Mouse (Mus musculus) testis, postnatal 10 days (tissue): ENCODE data around the gene Sec22a.

Source experiments
- DNase-seq: peaks from one replicate; pipeline ENCODE4 v3.0.0; 2021; ENCODE audit warnings: low spot score

Sec22a gene

GRCm38 (mm10) chr16:35310551-35311110 lies 53.1 kb downstream of the Sec22a start:
- no peak for DNase-seq

GRCm38 (mm10) chr16:35309634-35310033 lies 54.1 kb downstream of the Sec22a start:
- no peak for DNase-seq

- DNase-seq = peak; percentile 26
These were observed 55.1 kb downstream of the Sec22a start for GRCm38 (mm10) chr16:35308486-35309143.

DNA sequence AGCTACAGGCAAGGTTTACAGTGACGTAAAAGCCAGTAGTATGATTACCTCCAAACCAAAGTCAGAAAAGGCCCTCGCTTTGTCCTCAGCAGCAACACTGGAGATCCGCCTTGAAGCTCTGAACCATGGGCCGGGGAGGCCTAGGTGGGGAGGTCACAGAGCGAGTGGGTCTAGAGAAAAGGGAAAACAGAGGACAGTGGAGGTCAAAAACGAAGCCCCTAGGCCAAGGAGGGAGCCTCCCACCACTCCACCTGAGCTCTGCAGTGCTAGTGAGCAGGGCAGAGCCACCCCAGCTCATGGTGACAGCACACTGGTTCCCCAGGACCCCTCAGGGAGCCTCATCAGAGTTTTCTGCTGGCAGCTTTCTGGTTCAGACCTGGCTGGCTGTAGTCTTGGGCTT lies 55.7 kb downstream of the Sec22a start:
- DNase-seq = peak; percentile 33

DNA sequence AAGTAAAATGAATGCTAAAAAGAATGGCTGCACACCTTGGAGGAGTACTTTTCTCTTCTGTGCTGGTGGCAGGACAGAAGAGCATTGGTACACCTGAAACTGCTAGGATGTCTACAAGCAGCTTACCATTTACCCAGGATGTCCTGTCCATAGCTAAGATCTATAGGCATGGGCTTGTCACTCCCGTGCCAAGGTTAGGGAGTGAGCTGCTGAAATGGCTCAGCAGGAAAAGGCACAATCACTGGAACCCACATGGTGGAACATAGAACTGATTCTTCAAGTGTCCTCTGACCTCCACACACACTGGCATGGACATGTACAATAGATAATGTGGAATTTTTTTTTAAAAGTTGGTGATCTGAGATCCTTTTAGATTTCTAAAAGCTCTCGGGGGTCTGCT lies 56.4 kb downstream of the Sec22a start:
- DNase-seq = peak; percentile 14

GRCm38 (mm10) chr16:35306631-35307030 lies 57.1 kb downstream of the Sec22a start:
- peak; percentile 11 for DNase-seq

DNA sequence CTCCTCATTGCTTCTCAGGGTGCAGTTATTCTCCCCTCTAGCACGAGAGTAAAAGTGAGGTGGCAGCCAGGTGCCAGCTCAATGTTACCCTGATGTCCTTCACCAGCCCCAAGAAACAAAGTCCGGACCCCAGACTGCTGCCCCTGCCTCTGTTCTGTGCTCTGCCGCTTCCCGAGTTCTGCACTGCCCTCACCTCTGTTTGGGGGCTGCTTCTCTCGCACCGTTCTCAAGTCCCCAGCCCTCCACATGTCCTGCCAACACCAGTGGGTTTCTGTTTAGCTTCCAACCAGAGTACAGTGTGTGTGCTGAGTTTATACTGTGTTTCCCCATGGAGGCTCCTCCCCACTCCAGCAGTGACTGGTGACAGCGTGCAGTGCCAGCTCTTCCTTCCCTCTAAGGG lies 58.5 kb downstream of the Sec22a start:
- peak; percentile 32 for DNase-seq

DNA sequence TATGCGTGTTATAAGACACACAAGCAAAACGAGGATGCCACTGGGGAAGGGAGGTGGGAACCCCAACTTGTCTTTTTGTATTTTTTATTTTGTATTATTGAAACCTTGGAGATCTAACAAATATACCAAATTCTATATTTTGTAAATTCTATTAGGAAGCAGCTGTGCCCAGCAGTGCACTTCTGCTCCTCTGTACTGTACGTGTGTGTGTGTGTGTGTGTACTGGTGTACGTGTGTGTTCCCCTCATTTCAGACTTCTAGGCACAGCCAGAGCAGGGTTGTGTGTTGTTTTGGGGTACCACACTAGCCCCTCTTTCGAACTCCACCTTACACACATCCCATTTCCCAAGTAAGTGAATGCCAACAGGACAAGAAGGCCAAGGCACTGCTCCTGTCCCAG lies 59.3 kb downstream of the Sec22a start:
- DNase-seq = no peak

- DNase-seq = peak; percentile 37
These were observed 60.0 kb downstream of the Sec22a start for GRCm38 (mm10) chr16:35303721-35304120.

GRCm38 (mm10) chr16:35302441-35303280 lies 61.1 kb downstream of the Sec22a start:
- peak; percentile 68 for DNase-seq

- DNase-seq = no peak
These were observed 63.6 kb downstream of the Sec22a start for GRCm38 (mm10) chr16:35300156-35300555.

DNA sequence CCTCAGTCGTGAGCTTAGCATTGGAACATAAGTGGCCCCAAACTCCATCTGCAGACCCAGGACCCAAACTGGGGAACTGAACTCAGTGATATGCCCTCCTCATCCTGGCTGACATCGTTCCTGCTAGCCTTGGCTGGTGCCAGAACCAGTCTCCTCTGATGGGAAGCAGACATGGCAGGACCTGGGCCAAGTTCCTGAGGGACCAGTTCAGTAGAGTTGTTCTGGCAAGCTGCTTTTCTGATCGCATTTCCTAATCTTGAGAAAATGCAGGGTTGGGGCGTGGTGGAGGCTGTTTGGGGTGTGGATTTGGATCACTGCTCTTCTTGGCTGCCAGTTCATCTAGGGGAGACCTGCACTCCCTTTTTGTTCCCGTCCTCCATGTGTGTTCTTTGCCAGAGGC lies 65.9 kb downstream of the Sec22a start:
- no peak for DNase-seq

DNA sequence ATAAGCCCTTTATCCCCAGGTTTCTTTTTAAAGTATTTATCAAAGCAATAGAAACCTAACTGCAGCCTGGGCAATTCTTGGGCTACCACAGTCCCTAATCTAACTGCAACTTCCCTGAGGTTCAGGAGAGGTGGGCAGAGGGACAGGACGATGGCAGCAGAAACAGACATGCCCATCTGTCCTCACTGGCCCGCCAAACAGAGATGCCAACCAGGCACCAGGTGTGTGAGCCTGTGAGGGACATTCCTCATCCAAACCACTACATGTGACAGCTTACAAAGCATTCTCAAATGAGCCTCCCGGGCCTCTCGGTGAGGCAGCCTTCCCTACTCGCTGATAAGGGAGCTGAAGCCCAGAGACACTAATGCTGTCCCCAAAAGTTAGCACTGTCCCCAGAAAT lies 76.5 kb downstream of the Sec22a start:
- DNase-seq = no peak

GRCm38 (mm10) chr16:35285821-35286220 lies 77.9 kb downstream of the Sec22a start:
- no peak for DNase-seq

DNA sequence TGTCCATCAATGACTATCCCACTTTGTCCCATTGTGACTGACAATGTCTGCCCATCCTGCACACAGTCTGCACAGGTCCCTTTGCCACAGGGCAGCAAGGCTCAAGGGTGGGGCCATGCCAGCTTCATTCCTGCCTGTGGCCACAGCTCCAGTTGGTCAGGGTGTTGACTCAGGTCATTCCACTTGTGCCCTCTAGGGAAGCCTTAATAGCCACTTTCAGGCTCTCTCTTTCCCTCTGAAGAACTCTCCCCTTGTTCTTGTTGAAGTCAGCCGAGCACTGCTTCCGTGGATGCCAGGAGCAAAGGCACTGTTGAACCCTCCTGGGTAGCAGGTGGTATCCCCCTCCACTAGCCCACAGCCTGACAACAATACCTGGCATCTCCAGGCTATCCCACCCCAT lies 81.3 kb downstream of the Sec22a start:
- no peak for DNase-seq

- no peak for DNase-seq
These were observed 85.6 kb downstream of the Sec22a start for GRCm38 (mm10) chr16:35278166-35278565.

- DNase-seq = no peak
These were observed 91.3 kb downstream of the Sec22a start for GRCm38 (mm10) chr16:35272417-35272816.

GRCm38 (mm10) chr16:35271572-35271971 lies 92.1 kb downstream of the Sec22a start:
- no peak for DNase-seq

DNA sequence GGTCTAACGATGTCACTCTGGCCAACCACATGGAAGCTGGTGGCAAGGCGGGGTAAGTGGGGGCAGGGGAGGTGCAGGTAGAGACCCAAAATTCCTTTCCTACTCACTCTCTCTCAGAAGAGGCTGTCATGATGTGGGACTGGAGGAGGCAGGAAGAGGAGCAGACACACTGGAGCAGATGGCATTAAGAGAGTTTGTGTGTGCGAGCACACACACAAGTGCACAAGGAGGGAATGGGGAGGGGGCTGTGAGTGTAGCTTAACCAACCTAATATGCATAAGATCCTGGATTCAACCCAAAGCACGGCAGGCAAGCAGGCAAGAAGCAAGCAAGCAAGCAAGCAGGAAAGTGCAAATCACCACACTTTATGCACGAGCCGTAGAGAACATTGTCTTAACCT lies 92.8 kb downstream of the Sec22a start:
- no peak for DNase-seq

- DNase-seq = peak; percentile 93
These were observed 93.3 kb downstream of the Sec22a start for GRCm38 (mm10) chr16:35270353-35270934.
